Mouse (Mus musculus): ENCODE measurements around the gene Chd6.

- no peak for TF ChIP-seq TCF3 (IDR thresholded peaks at IDR 0.05; ENCODE audit: insufficient read length, low read depth)
- no peak for TF ChIP-seq POLR2A (IDR thresholded peaks at IDR 0.05; ENCODE audit: insufficient read length, low read depth)
- TF ChIP-seq SRF (IDR thresholded peaks at IDR 0.05; ENCODE audit: control insufficient read depth, insufficient read length, low read depth): no peak
- no peak for TF ChIP-seq MAX (IDR thresholded peaks at IDR 0.05; ENCODE audit: low read depth)
- no peak for TF ChIP-seq USF1 (IDR thresholded peaks at IDR 0.05; ENCODE audit: low read depth)
- no peak for TF ChIP-seq TCF12 (IDR thresholded peaks at IDR 0.05; ENCODE audit: insufficient read depth, poor library complexity, severe bottlenecking)
These were observed 174.4 kb downstream of the Chd6 start for GRCm38 (mm10) chr2:160934451-160934850.
